24 mouse cellular contexts compared by ENCODE assay signal in the genomic region with DNA sequence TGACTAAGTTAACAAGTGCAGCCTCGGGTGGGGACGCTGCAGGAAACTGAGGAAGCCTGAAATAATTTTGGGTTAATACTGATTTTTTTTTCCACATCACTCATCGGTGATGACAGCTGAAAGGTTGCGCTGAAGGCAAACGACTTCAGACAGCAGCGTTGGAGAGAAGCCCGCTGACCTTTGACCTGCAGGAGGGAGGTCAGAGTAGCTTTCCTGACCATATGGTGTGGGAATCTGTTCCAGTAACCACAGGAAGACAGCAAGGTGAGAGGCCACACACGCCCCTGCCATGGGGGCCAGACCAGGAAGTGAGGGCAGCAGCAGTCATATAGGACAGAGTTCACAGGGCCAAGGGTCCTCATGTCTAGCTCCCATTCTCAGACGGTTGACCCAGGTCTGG. TPM values are rescaled to one million over a fixed set of nuclear protein-coding genes. Genes with fewer than 3 reads are reported as not detected.
"Had no signal": no experiment of that assay in that cellular context is flagged by ENCODE, and none has a peak within 500 bp of the region (broad histone marks: within the 10 kb centered on the region; RNA-seq: fewer than 3 reads in every experiment).

No protein-coding gene starts in this region.

- H3K27me3 ChIP-seq: midbrain, embryonic 12.5 days; neural tube, embryonic 13.5 days; neural tube, embryonic 15.5 days had no signal

- ATAC-seq: midbrain, embryonic 16.5 days had no signal

- H3K36me3 ChIP-seq: neural tube, embryonic 13.5 days; neural tube, embryonic 15.5 days had no signal

- DNase-seq: lung, adult 18-20 months; lung, embryonic 14.5 days; lung, postnatal 10 days; lung, postnatal 4 days; midbrain, embryonic 14.5 days; retina, postnatal 1 day; right cerebral cortex, adult 18-20 months; right cerebral cortex, postnatal 4 days; spleen, adult 18-20 months; thymus, adult 18-20 months; thymus, postnatal 14 days; thymus, postnatal 36 days had no signal

- H3K9ac ChIP-seq: lung, embryonic 14.5 days; midbrain, embryonic 12.5 days; neural tube, embryonic 13.5 days; neural tube, embryonic 15.5 days had no signal

- H3K4me3 ChIP-seq: midbrain, embryonic 10.5 days; midbrain, embryonic 12.5 days; myocyte; neural tube, embryonic 13.5 days; neural tube, embryonic 15.5 days had no signal

- H3K4me2 ChIP-seq: lung, embryonic 14.5 days; midbrain, embryonic 12.5 days; neural tube, embryonic 13.5 days; neural tube, embryonic 15.5 days had no signal

- H3K9me3 ChIP-seq: midbrain, embryonic 10.5 days; midbrain, embryonic 12.5 days; neural tube, embryonic 13.5 days; neural tube, embryonic 15.5 days had no signal

RNA-seq across cellular contexts. Expression of a gene that starts 47.5 kb away (rescaled TPM):
- total RNA-seq: megakaryocyte, adult 5-6 weeks; megakaryocyte-erythroid progenitor cell, adult 5-6 weeks had no signal
- polyA plus RNA-seq: lung, embryonic 16.5 days; midbrain, embryonic 16.5 days; myocyte; neural tube, embryonic 15.5 days; small intestine, adult 2 months; stomach, embryonic 14.5 days; stomach, embryonic 16.5 days had no signal
